Mouse (Mus musculus): ENCODE data around the gene Morc1. TPM values are rescaled to one million over a fixed set of nuclear protein-coding genes. Genes with fewer than 3 reads are reported as not detected.

The Morc1 gene
- polyA plus RNA-seq (2012; fragmentation: generic; extraction: Trizol): not detected
- long read RNA-seq, experiment 1: 0 reads
- long read RNA-seq, experiment 2: 0 reads

DNA sequence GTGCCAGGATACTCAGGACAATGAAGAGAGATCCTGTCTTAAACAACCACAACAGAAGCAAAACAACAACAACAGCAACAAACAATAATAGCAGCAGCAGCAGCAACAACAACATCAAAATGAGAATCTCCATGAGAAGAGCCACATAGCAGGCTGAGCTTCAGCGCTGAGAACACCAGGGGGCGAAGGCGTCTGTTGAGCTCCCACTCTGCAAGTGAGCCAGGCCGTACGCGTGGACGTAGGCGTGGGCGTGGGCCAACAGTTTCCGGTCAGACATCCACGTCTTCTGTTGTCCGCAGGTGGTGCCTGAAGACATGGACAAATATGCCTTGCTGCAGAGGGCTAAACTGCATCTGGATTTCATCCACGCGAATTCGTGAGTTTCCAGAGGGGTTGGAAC lies at the start of gene Morc1:
TSS of gene Morc1 (plus strand) at position 211 of the 400 bp plus-strand sequence.
- H3ac ChIP-seq (ENCODE audit: control insufficient read depth, insufficient read length, low read depth): no peak within 1 kb of the TSS
- TF ChIP-seq USF1 (IDR thresholded peaks at IDR 0.05; ENCODE audit: low read depth) (no peak), MYOG (IDR thresholded peaks at IDR 0.05; ENCODE audit: control insufficient read depth, extremely low read depth, insufficient read length) (no peak), MYOD1 (IDR thresholded peaks at IDR 0.05; ENCODE audit: control insufficient read depth, insufficient read length, low read depth) (no peak), CEBPB (IDR thresholded peaks at IDR 0.05; ENCODE audit: low read depth) (no peak), MAX (IDR thresholded peaks at IDR 0.05) (no peak)

DNA sequence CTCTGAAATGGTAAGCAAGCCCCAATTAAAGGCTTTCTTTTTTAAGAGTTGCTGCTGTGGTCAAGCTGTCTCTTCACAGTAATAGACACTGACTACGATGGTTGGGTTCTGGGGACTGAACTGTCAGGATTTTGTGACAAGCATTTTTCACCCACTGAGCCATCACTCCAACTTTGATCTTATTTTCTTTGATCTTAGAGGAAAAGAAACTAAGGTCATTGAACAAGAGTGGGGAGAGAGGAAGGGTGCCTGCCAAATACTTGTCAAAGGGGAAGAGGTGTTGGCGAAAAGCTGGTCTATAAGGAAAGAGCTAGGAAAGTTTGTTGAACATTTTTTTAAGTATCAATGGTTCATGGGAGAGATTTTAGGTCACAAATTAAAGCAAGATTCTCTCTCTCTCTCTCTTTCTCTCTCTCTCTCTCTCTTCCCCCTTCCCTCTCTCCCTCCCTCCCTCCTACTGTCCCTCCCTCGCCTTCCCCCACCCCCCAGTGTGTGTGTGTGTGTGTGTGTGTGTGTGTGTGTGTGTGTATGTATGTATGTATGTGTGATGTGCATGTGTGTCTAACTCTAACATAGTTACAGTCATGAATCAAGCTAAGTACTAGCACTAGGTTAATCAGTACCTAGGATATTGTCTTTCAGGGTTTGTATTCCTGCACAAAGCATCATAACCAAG lies 47.3 kb upstream of the Morc1 start:
- no peak overlapping the region for H3K4me3 ChIP-seq (ENCODE audit: insufficient read depth, poor library complexity, severe bottlenecking)
- H3ac ChIP-seq (ENCODE audit: control insufficient read depth, insufficient read length, low read depth): no peak overlapping the region
- no peaks in the 10 kb centered on the region for H3K79me2 ChIP-seq (ENCODE audit: control insufficient read depth, insufficient read depth)
- no peaks in the 10 kb centered on the region for H3K27me3 ChIP-seq (ENCODE audit: control insufficient read depth, insufficient read depth, insufficient read length)
- no peaks in the 10 kb centered on the region for H3K79me3 ChIP-seq (ENCODE audit: low read depth)
- TF ChIP-seq USF1 (IDR thresholded peaks at IDR 0.05; ENCODE audit: low read depth) (no peak), MYOG (IDR thresholded peaks at IDR 0.05; ENCODE audit: control insufficient read depth, extremely low read depth, insufficient read length) (no peak), CEBPB (IDR thresholded peaks at IDR 0.05; ENCODE audit: low read depth) (no peak), CTCF (IDR thresholded peaks at IDR 0.05; ENCODE audit: control insufficient read depth, insufficient read depth, insufficient read length) (no peak), FOSL1 (IDR thresholded peaks at IDR 0.05; ENCODE audit: insufficient read depth, low read length, poor library complexity, severe bottlenecking) (no peak), MYOD1 (IDR thresholded peaks at IDR 0.05; ENCODE audit: control insufficient read depth, insufficient read length, low read depth) (no peak), MAX (IDR thresholded peaks at IDR 0.05) (no peak)
- H3K36me3 ChIP-seq (ENCODE audit: control insufficient read depth, insufficient read depth): no peaks in the 10 kb centered on the region

More for the DNA sequence above, at the start of gene Morc1:
- Histone ChIP-seq H3K79me3 (ENCODE audit: low read depth) (no peaks in the 10 kb centered on the region), H3K27me3 (ENCODE audit: control insufficient read depth, insufficient read depth, insufficient read length) (no peaks in the 10 kb centered on the region), H3K4me3 (ENCODE audit: insufficient read depth, poor library complexity, severe bottlenecking) (no peak within 1 kb of the TSS), H3K79me2 (ENCODE audit: control insufficient read depth, insufficient read depth) (no peaks in the 10 kb centered on the region), H3K36me3 (ENCODE audit: control insufficient read depth, insufficient read depth) (no peaks in the 10 kb centered on the region)

DNA sequence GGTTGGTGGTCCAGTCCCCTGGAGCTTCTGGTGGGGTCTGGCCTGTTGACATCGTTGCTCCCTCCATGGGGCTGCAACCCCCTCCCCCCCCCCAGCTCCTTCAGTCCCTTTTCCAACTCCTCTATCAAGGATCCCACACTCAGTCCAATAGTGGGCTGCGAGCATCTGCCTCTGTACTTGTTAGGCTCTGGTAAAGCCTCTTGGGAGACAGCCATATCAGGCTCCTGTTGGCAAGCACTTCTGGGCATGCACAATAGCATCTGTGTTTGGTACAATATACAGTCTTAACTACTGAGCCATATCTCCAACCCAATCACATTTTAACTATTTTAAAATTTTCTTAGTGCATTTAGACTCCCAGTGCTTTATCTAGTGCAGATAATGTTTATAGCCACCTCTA lies 44.1 kb upstream of the Morc1 start:
- no peak overlapping the region for H3K4me3 ChIP-seq (ENCODE audit: insufficient read depth, poor library complexity, severe bottlenecking)
- H3K36me3 ChIP-seq (ENCODE audit: control insufficient read depth, insufficient read depth): no peaks in the 10 kb centered on the region
- TF ChIP-seq CEBPB (IDR thresholded peaks at IDR 0.05; ENCODE audit: low read depth): no peak
- no peak for TF ChIP-seq MAX (IDR thresholded peaks at IDR 0.05)
- no peak for TF ChIP-seq FOSL1 (IDR thresholded peaks at IDR 0.05; ENCODE audit: insufficient read depth, low read length, poor library complexity, severe bottlenecking)
- TF ChIP-seq USF1 (IDR thresholded peaks at IDR 0.05; ENCODE audit: low read depth): no peak
- H3K79me3 ChIP-seq (ENCODE audit: low read depth): no peaks in the 10 kb centered on the region
- no peaks in the 10 kb centered on the region for H3K27me3 ChIP-seq (ENCODE audit: control insufficient read depth, insufficient read depth, insufficient read length)
- no peaks in the 10 kb centered on the region for H3K79me2 ChIP-seq (ENCODE audit: control insufficient read depth, insufficient read depth)
- H3ac ChIP-seq (ENCODE audit: control insufficient read depth, insufficient read length, low read depth): no peak overlapping the region

DNA sequence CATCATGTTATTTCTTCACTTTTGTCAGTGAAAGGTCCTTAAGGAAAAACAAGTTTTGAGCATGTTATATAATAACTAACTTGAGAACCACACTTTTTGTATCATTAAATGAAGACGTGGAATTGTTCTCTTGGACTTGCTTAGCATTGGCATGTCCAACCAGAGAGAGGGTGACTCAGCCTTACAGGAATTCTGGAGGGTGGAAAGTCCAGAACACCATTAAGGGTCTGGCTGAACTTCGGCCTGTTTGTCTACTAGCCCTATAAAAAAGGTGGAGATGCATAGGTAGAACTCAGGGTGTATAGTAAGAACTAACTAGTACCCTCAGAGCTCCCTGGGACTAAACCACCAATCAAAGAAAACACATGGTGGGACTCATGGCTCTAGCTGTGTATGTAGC lies 35.8 kb upstream of the Morc1 start:
- no peaks in the 10 kb centered on the region for H3K27me3 ChIP-seq (ENCODE audit: control insufficient read depth, insufficient read depth, insufficient read length)
- TF ChIP-seq USF1 (IDR thresholded peaks at IDR 0.05; ENCODE audit: low read depth) (no peak), MYOD1 (IDR thresholded peaks at IDR 0.05; ENCODE audit: control insufficient read depth, insufficient read length, low read depth) (no peak), MYOG (IDR thresholded peaks at IDR 0.05; ENCODE audit: control insufficient read depth, extremely low read depth, insufficient read length) (no peak), MAX (IDR thresholded peaks at IDR 0.05) (no peak), FOSL1 (IDR thresholded peaks at IDR 0.05; ENCODE audit: insufficient read depth, low read length, poor library complexity, severe bottlenecking) (no peak), CTCF (IDR thresholded peaks at IDR 0.05; ENCODE audit: control insufficient read depth, insufficient read depth, insufficient read length) (no peak), CEBPB (IDR thresholded peaks at IDR 0.05; ENCODE audit: low read depth) (no peak)
- H3K4me3 ChIP-seq (ENCODE audit: insufficient read depth, poor library complexity, severe bottlenecking): no peak overlapping the region
- no peak overlapping the region for H3ac ChIP-seq (ENCODE audit: control insufficient read depth, insufficient read length, low read depth)
- no peaks in the 10 kb centered on the region for H3K79me3 ChIP-seq (ENCODE audit: low read depth)
- no peaks in the 10 kb centered on the region for H3K79me2 ChIP-seq (ENCODE audit: control insufficient read depth, insufficient read depth)
- H3K36me3 ChIP-seq (ENCODE audit: control insufficient read depth, insufficient read depth): no peaks in the 10 kb centered on the region

DNA sequence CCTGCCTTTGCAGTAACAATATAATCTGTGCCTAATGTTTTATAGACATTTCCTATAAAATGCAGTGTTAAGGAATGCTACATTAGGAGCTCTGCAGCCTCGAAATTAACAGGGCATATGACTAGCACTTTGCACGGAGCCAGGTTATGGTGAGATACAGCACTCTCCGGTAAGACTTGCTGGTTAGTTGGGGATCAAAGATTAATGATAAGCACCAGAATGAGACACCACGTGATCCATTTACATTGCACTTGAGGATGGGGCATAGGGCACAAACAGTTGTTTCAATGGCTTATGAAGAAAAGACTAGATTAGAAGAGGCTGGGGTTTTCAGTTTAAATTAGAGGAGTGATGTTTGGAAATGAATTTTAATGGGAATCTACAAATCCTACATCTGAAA lies 28.1 kb upstream of the Morc1 start:
- TF ChIP-seq USF1 (IDR thresholded peaks at IDR 0.05; ENCODE audit: low read depth): no peak
- H3K4me3 ChIP-seq (ENCODE audit: insufficient read depth, poor library complexity, severe bottlenecking): no peak overlapping the region
- H3K36me3 ChIP-seq (ENCODE audit: control insufficient read depth, insufficient read depth): no peaks in the 10 kb centered on the region
- no peaks in the 10 kb centered on the region for H3K79me2 ChIP-seq (ENCODE audit: control insufficient read depth, insufficient read depth)
- no peak overlapping the region for H3ac ChIP-seq (ENCODE audit: control insufficient read depth, insufficient read length, low read depth)
- no peaks in the 10 kb centered on the region for H3K27me3 ChIP-seq (ENCODE audit: control insufficient read depth, insufficient read depth, insufficient read length)
- no peaks in the 10 kb centered on the region for H3K79me3 ChIP-seq (ENCODE audit: low read depth)

DNA sequence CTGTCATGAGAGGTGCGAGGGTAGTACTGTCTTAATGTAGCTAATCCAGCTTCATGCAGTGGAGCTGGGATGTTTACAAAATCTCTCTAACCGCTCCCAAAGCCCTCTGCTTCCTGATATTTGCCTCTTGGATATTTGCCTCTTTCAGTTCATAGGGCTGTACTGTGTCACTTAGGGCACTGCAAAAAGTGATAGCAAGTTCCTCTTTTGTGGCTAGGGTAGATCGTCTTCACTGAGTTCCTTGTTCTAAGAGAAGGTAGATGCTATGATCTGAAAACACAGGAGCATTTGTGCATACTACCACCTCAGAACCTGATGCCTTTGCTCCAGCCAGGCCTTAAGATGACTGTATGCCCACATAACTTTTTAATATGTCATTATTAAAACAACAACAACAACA lies 27.6 kb upstream of the Morc1 start:
- Histone ChIP-seq H3K4me3 (ENCODE audit: insufficient read depth, poor library complexity, severe bottlenecking) (no peak overlapping the region), H3K36me3 (ENCODE audit: control insufficient read depth, insufficient read depth) (no peaks in the 10 kb centered on the region), H3K27me3 (ENCODE audit: control insufficient read depth, insufficient read depth, insufficient read length) (no peaks in the 10 kb centered on the region), H3ac (ENCODE audit: control insufficient read depth, insufficient read length, low read depth) (no peak overlapping the region), H3K79me3 (ENCODE audit: low read depth) (no peaks in the 10 kb centered on the region), H3K79me2 (ENCODE audit: control insufficient read depth, insufficient read depth) (no peaks in the 10 kb centered on the region)
- TF ChIP-seq CEBPB (IDR thresholded peaks at IDR 0.05; ENCODE audit: low read depth) (no peak), MYOD1 (IDR thresholded peaks at IDR 0.05; ENCODE audit: control insufficient read depth, insufficient read length, low read depth) (no peak), MAX (IDR thresholded peaks at IDR 0.05) (no peak), FOSL1 (IDR thresholded peaks at IDR 0.05; ENCODE audit: insufficient read depth, low read length, poor library complexity, severe bottlenecking) (no peak), MYOG (IDR thresholded peaks at IDR 0.05; ENCODE audit: control insufficient read depth, extremely low read depth, insufficient read length) (no peak), USF1 (IDR thresholded peaks at IDR 0.05; ENCODE audit: low read depth) (no peak), CTCF (IDR thresholded peaks at IDR 0.05; ENCODE audit: control insufficient read depth, insufficient read depth, insufficient read length) (no peak)

All from C2C12 (cell line).